Mouse (Mus musculus): Measurements from ENCODE around the gene Pln. TPM values are rescaled to one million over a fixed set of nuclear protein-coding genes. Genes with fewer than 3 reads are reported as not detected.

The Pln gene
- polyA plus RNA-seq, 1 experiment, result 6.4 TPM

DNA sequence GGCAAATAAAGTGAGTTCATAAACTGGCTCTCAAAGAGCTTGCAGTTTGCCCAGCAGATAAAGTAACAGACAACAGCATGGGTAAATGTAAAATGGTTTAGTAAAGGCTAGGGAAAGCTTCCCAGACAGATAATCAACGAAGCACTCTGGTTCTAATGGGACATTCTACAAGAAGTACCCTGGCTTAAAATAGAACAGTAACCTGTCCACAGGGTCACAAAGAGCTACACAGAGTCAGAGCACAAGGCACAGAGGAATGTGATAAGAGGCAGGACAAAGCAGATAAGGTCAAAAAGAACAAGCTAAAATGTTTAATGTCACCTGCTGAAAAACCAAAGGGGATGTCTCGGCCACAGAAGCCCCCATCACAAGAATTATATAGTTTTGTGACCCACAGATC is 4.7 kb upstream of the Pln start:
- Histone ChIP-seq H3K4me3 (ENCODE audit: low read depth, low read length) (no peak overlapping the region), H3K36me3 (ENCODE audit: control insufficient read depth, insufficient read depth, low read length) (no peaks in the 10 kb centered on the region), H3K27ac (ENCODE audit: insufficient read depth, low read depth, low read length) (no peak overlapping the region), H3K27me3 (ENCODE audit: control insufficient read depth, insufficient read depth, low read length) (no peaks in the 10 kb centered on the region), H3K4me1 (ENCODE audit: control insufficient read depth, insufficient read depth, insufficient read length, low read length) (no peaks in the 10 kb centered on the region)
- TF ChIP-seq CTCF (IDR thresholded peaks at IDR 0.05; ENCODE audit: extremely low read depth, insufficient read length, insufficient replicate concordance, low read depth, low read length) (no peak), POLR2A (IDR thresholded peaks at IDR 0.05; ENCODE audit: low read depth, low read length) (no peak)
- WGBS, result 44% methylated on average over 2 of the region's 2 CpGs

DNA sequence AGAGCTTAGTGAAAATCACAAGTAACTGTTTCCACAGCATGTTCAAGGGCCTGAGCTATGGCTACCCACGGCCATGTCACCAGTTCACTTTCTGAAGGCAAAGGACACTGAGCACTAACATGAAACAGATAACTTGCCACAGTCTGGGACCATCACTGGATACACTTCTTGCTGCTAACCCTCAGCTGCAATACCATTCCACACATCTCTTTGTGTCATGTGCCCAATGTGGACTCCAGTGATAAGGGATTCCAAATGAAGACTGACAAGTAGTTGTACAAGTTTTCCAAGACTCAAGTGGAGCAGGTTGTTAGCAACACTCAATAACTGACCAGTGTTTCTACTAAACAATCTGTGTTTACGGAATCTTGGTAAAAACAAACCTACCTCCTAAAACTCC is 2.2 kb upstream of the Pln start:
- Histone ChIP-seq H3K36me3 (ENCODE audit: control insufficient read depth, insufficient read depth, low read length) (no peaks in the 10 kb centered on the region), H3K27ac (ENCODE audit: insufficient read depth, low read depth, low read length) (no peak overlapping the region), H3K4me3 (ENCODE audit: low read depth, low read length) (no peak overlapping the region), H3K27me3 (ENCODE audit: control insufficient read depth, insufficient read depth, low read length) (no peaks in the 10 kb centered on the region), H3K4me1 (ENCODE audit: control insufficient read depth, insufficient read depth, insufficient read length, low read length) (no peaks in the 10 kb centered on the region)
- WGBS, result 79% methylated on average over 2 of the region's 2 CpGs
- no peak for TF ChIP-seq POLR2A (IDR thresholded peaks at IDR 0.05; ENCODE audit: low read depth, low read length)
- no peak for TF ChIP-seq CTCF (IDR thresholded peaks at IDR 0.05; ENCODE audit: extremely low read depth, insufficient read length, insufficient replicate concordance, low read depth, low read length)

DNA sequence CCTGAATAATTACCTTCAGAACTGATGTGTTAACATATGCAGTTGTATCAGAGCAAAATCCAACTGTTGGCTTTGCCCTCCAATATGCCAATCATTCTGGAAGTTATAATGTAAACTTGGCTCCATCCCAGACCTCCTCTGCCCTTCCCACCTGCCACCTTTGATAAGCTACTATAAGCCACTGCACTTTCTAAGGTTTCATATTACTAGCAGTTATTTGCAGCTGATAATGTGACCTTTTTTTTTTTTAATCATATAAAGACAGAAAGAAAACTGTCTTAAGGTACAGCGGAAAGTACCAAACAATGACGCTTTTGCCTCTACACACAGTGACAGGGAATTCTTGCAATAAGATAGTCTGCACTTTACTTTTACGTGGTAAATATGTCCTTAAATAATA is 1.5 kb upstream of the Pln start:
- H3K27ac ChIP-seq (ENCODE audit: insufficient read depth, low read depth, low read length), result no peak overlapping the region

DNA sequence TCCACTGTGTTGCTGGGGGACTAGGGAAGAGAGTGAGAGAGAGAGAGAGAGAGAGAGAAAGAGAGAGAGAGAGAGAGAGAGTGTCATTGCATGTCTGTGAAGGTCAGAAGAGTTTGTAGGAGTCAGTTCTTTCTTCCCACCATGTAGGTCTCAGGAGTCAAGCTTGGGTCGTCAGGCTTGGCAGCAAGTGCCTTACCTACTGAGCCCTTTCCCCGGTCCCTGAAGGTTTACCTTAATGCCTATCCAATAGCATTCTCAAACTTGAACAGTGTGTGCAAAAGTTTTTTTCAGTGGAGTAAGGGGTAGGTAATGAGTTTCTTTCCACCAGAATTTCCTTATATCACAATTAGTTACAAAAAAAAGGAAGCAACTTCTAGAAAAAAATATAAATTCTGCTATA is 1.6 kb downstream of the Pln start:
- Histone ChIP-seq H3K27me3 (ENCODE audit: control insufficient read depth, insufficient read depth, low read length) (no peaks in the 10 kb centered on the region), H3K27ac (ENCODE audit: insufficient read depth, low read depth, low read length) (no peak overlapping the region), H3K4me1 (ENCODE audit: control insufficient read depth, insufficient read depth, insufficient read length, low read length) (no peaks in the 10 kb centered on the region), H3K36me3 (ENCODE audit: control insufficient read depth, insufficient read depth, low read length) (no peaks in the 10 kb centered on the region), H3K4me3 (ENCODE audit: low read depth, low read length) (no peak overlapping the region)
- 63% methylated on average over 2 of the region's 2 CpGs for WGBS
- TF ChIP-seq CTCF (IDR thresholded peaks at IDR 0.05; ENCODE audit: extremely low read depth, insufficient read length, insufficient replicate concordance, low read depth, low read length) (no peak), POLR2A (IDR thresholded peaks at IDR 0.05; ENCODE audit: low read depth, low read length) (no peak)

More for the DNA sequence above, 1.5 kb upstream of the Pln start:
- no peaks in the 10 kb centered on the region for H3K27me3 ChIP-seq (ENCODE audit: control insufficient read depth, insufficient read depth, low read length)
- WGBS, result 44% methylated on average over 3 of the region's 3 CpGs
- no peak overlapping the region for H3K4me3 ChIP-seq (ENCODE audit: low read depth, low read length)
- no peaks in the 10 kb centered on the region for H3K36me3 ChIP-seq (ENCODE audit: control insufficient read depth, insufficient read depth, low read length)
- no peaks in the 10 kb centered on the region for H3K4me1 ChIP-seq (ENCODE audit: control insufficient read depth, insufficient read depth, insufficient read length, low read length)
- TF ChIP-seq CTCF (IDR thresholded peaks at IDR 0.05; ENCODE audit: extremely low read depth, insufficient read length, insufficient replicate concordance, low read depth, low read length), result no peak
- TF ChIP-seq POLR2A (IDR thresholded peaks at IDR 0.05; ENCODE audit: low read depth, low read length), result no peak

DNA sequence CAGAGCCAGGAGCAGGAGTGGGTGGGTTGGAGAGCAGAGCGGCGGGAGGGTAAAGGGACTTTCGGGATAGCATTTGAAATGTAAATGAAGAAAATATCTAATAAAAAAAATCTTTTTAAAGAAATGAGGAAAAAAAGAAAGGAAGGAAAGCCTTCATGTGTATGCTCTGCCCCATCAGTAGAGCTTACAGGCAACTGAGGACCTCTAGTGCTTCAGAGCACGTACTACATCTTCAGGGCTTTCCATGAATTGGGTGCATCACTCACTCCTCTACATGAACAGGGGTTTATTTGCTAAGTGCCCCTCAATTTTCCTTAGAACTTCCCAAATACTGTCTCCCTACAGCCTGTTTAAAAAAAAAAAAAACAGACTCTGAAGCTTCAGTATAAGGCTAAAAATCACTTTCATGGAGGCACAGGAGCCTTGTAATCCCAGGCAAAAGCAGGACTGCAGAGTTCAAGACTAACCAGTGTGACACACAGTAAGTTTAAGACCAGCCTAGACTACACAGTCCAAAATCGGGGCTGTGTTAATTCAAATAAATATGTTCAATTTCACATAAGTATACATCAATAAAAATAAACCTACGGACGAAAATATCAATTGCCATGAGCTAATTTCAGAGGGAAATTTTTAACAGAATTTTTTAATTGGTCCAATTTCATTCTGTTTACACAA is 4.0 kb downstream of the Pln start:
- no peaks in the 10 kb centered on the region for H3K4me1 ChIP-seq (ENCODE audit: control insufficient read depth, insufficient read depth, insufficient read length, low read length)
- no peak overlapping the region for H3K27ac ChIP-seq (ENCODE audit: insufficient read depth, low read depth, low read length)
- H3K27me3 ChIP-seq (ENCODE audit: control insufficient read depth, insufficient read depth, low read length), result no peaks in the 10 kb centered on the region
- no peaks in the 10 kb centered on the region for H3K36me3 ChIP-seq (ENCODE audit: control insufficient read depth, insufficient read depth, low read length)
- TF ChIP-seq POLR2A (IDR thresholded peaks at IDR 0.05; ENCODE audit: low read depth, low read length) (no peak), CTCF (IDR thresholded peaks at IDR 0.05; ENCODE audit: extremely low read depth, insufficient read length, insufficient replicate concordance, low read depth, low read length) (no peak)
- WGBS, result 76% methylated on average over 7 of the region's 7 CpGs
- H3K4me3 ChIP-seq (ENCODE audit: low read depth, low read length), result no peak overlapping the region

DNA sequence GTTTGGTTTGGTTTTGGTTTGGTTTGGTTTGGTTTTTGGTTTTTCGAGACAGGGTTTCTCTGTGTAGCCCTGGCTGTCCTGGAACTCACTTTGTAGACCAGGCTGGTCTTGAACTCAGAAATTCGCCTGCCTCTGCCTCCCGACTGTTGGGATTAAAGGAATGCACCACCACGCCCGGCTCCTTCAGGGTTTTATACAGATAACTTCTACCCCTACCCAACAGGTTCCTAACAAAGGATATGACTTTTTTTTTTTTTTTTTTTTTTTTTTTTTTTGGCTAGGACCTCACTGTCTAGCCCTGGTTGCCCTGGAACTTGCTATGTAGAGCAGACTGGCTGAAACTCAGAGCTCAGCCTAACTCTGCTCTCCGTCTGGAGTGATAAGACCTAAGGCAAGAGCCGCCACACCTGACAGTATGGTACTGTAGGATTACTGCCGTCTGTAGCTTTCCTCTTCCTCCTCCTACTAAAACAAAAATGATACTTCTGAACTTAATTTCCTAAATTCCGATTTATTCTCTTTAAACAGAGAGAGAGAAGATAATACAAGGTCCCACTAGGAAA is 4.8 kb downstream of the Pln start:
- no peak overlapping the region for H3K4me3 ChIP-seq (ENCODE audit: low read depth, low read length)
- no peaks in the 10 kb centered on the region for H3K4me1 ChIP-seq (ENCODE audit: control insufficient read depth, insufficient read depth, insufficient read length, low read length)
- 70% methylated on average over 9 of the region's 9 CpGs for WGBS
- H3K27ac ChIP-seq (ENCODE audit: insufficient read depth, low read depth, low read length), result no peak overlapping the region
- no peaks in the 10 kb centered on the region for H3K36me3 ChIP-seq (ENCODE audit: control insufficient read depth, insufficient read depth, low read length)
- TF ChIP-seq CTCF (IDR thresholded peaks at IDR 0.05; ENCODE audit: extremely low read depth, insufficient read length, insufficient replicate concordance, low read depth, low read length) (no peak), POLR2A (IDR thresholded peaks at IDR 0.05; ENCODE audit: low read depth, low read length) (no peak)
- H3K27me3 ChIP-seq (ENCODE audit: control insufficient read depth, insufficient read depth, low read length), result no peaks in the 10 kb centered on the region

DNA sequence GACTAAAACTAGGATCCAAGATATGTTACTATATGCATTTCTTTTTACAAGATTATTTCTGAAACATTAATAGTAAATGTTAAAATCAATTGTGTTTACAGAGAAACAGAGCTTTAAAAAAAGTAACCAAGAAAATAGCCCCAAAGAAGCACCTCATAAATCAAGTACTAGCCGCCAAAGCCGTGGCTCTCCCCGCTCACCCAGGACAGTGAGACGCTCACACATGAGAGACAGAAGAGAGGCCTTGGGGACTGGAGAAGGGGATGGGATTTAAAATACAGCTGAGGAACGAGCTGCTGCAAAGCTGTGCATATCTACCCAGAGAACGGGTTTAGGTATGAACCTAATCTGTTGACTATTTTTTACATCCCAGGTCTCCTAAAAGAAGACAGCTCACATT is 5.9 kb downstream of the Pln start:
- no peaks in the 10 kb centered on the region for H3K36me3 ChIP-seq (ENCODE audit: control insufficient read depth, insufficient read depth, low read length)

More for the DNA sequence above, 5.9 kb downstream of the Pln start:
- no peak overlapping the region for H3K27ac ChIP-seq (ENCODE audit: insufficient read depth, low read depth, low read length)
- H3K27me3 ChIP-seq (ENCODE audit: control insufficient read depth, insufficient read depth, low read length), result no peaks in the 10 kb centered on the region
- WGBS, result 61% methylated on average over 6 of the region's 6 CpGs
- no peak overlapping the region for H3K4me3 ChIP-seq (ENCODE audit: low read depth, low read length)
- H3K4me1 ChIP-seq (ENCODE audit: control insufficient read depth, insufficient read depth, insufficient read length, low read length), result no peaks in the 10 kb centered on the region
- TF ChIP-seq POLR2A (IDR thresholded peaks at IDR 0.05; ENCODE audit: low read depth, low read length) (no peak), CTCF (IDR thresholded peaks at IDR 0.05; ENCODE audit: extremely low read depth, insufficient read length, insufficient replicate concordance, low read depth, low read length) (no peak)

Measured in small intestine, adult 2 months (tissue).